Mouse (Mus musculus): Measurements from ENCODE around the gene Bbs10. TPM values are rescaled to one million over a fixed set of nuclear protein-coding genes. Genes with fewer than 3 reads are reported as not detected.

Bbs10 gene
- polyA plus RNA-seq, 1 experiment = not detected

GRCm38 (mm10) chr10:111339296-111339695, 40.8 kb downstream of the Bbs10 start:
- TF ChIP-seq POLR2A (IDR thresholded peaks at IDR 0.05; ENCODE audit: insufficient read depth, low read depth, low read length) (no peak), CTCF (IDR thresholded peaks at IDR 0.05; ENCODE audit: insufficient read depth, low read depth, low read length) (no peak)

GRCm38 (mm10) chr10:111341761-111342160, 43.3 kb downstream of the Bbs10 start:
- Histone ChIP-seq H3K4me1 (ENCODE audit: control insufficient read depth, insufficient read depth, low read length) (no peaks in the 10 kb centered on the region), H3K27ac (ENCODE audit: insufficient read depth, low read depth, low read length) (no peak overlapping the region), H3K4me3 (ENCODE audit: insufficient read depth, low read depth, low read length) (no peak overlapping the region)
- TF ChIP-seq POLR2A (IDR thresholded peaks at IDR 0.05; ENCODE audit: insufficient read depth, low read depth, low read length) (no peak), CTCF (IDR thresholded peaks at IDR 0.05; ENCODE audit: insufficient read depth, low read depth, low read length) (no peak)
- 88% methylated on average over 7 of the region's 7 CpGs for WGBS

More at GRCm38 (mm10) chr10:111339296-111339695, 40.8 kb downstream of the Bbs10 start:
- no peaks in the 10 kb centered on the region for H3K4me1 ChIP-seq (ENCODE audit: control insufficient read depth, insufficient read depth, low read length)
- no peak overlapping the region for H3K4me3 ChIP-seq (ENCODE audit: insufficient read depth, low read depth, low read length)
- no peak overlapping the region for H3K27ac ChIP-seq (ENCODE audit: insufficient read depth, low read depth, low read length)
- WGBS = 85% methylated on average over 11 of the region's 11 CpGs

- Histone ChIP-seq H3K27ac (ENCODE audit: insufficient read depth, low read depth, low read length) (no peak overlapping the region), H3K4me1 (ENCODE audit: control insufficient read depth, insufficient read depth, low read length) (no peaks in the 10 kb centered on the region), H3K4me3 (ENCODE audit: insufficient read depth, low read depth, low read length) (no peak overlapping the region)
- TF ChIP-seq POLR2A (IDR thresholded peaks at IDR 0.05; ENCODE audit: insufficient read depth, low read depth, low read length) = no peak
- TF ChIP-seq CTCF (IDR thresholded peaks at IDR 0.05; ENCODE audit: insufficient read depth, low read depth, low read length) = no peak
- WGBS = 73% methylated on average over 5 of the region's 5 CpGs
Measured at GRCm38 (mm10) chr10:111343555-111343954, 45.1 kb downstream of the Bbs10 start.

GRCm38 (mm10) chr10:111348263-111348662, 49.8 kb downstream of the Bbs10 start:
- Histone ChIP-seq H3K27ac (ENCODE audit: insufficient read depth, low read depth, low read length) (no peak overlapping the region), H3K4me1 (ENCODE audit: control insufficient read depth, insufficient read depth, low read length) (no peaks in the 10 kb centered on the region), H3K4me3 (ENCODE audit: insufficient read depth, low read depth, low read length) (no peak overlapping the region)
- 79% methylated on average over 2 of the region's 2 CpGs for WGBS
- TF ChIP-seq CTCF (IDR thresholded peaks at IDR 0.05; ENCODE audit: insufficient read depth, low read depth, low read length) = no peak
- no peak for TF ChIP-seq POLR2A (IDR thresholded peaks at IDR 0.05; ENCODE audit: insufficient read depth, low read depth, low read length)

Other genes starting within 250 kb of the Bbs10 start
- not detected in 2 replicates for gene Osbpl8, start 133.9 kb upstream of the Bbs10 start, polyA plus RNA-seq (2012; ENCODE audit: insufficient read depth, insufficient read length, low replicate concordance, missing spikeins)
- not detected in 2 replicates for gene Nap1l1, start 174.5 kb downstream of the Bbs10 start, polyA plus RNA-seq (2012; ENCODE audit: insufficient read depth, insufficient read length, low replicate concordance, missing spikeins)
- gene Phlda1, start 207.6 kb downstream of the Bbs10 start, polyA plus RNA-seq (2012; ENCODE audit: insufficient read depth, insufficient read length, low replicate concordance, missing spikeins) = not detected in 2 replicates

All from olfactory bulb, adult 2 months (tissue).